Mouse (Mus musculus): ENCODE data around the gene Mief2.
A peak's percentile ranks its signal among the peaks of the same experiment; 100 is the strongest.

Mief2 gene

DNA sequence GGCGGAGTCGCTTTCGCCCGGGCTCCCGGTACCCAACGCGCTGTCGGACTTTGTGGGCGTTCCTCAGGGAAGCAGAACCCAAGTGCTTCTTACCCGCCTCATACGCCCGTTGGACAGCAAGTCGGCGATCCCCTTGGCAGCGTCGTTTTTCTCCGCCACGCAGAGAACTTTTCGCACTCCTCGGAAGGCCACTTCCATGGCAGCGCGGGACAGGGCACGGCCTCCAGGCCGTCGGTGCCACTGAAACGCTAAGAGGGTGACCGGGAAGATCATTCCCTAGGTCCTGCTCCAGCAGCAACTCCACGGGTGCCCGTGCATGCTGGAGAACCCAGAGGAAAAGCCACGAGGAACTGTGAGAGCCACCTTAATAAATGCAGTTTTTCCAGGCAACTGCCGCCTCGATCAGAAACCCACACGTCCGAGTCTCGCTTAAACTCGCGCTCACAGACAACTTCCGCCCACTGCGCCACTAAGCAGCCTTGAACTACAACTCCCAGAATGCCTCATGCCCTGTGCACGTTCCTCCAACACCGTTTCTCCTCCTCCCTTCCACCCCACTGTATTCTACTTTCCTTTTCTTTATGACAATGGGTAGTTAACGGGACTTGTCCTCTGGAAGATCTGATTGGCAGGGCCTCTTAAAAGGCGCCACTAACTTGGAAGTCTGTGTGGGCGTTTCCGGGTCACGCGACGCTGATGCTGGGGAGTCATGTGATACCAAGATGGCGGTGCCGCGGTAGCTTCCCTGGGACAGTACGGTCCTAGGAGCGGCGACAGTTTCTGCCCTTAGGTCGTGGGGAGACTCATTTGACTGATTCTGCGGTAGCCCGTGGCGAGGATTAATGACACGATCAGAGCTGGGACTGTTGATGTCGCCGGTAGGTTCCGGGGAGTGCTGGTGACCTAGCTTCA is 48.9 kb downstream of the Mief2 start, which contains the start of the genes Top3a and Smcr8:
Gene Top3a (minus strand): TSS at position 537 of the 912 bp plus-strand sequence.
Gene Smcr8 (plus strand): TSS at position 696 of the 912 bp plus-strand sequence.
- peak; percentile 88 for DNase-seq (ENCODE audit: low spot score)

DNA sequence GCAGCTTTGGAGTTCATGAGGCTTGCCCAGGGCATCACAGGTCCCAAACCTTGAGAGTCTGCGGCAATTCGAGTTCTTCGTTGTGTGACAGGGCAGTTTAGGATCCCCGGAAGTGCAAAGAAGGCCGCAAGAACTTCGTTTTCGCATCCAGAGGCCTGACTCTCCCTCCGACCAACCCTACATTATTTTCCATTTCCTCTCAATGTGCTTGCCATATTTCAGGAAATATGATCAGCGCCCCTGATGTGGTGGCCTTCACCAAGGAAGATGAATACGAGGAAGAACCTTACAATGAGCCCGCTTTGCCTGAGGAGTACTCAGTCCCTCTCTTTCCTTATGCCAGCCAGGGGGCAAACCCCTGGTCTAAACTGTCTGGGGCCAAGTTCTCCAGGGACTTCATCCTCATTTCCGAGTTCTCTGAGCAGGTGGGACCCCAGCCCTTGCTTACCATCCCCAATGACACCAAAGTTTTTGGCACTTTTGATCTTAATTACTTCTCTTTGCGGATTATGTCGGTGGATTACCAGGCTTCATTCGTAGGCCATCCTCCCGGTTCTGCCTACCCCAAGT is 49.7 kb downstream of the Mief2 start:
- no peak for DNase-seq (ENCODE audit: low spot score)

DNA sequence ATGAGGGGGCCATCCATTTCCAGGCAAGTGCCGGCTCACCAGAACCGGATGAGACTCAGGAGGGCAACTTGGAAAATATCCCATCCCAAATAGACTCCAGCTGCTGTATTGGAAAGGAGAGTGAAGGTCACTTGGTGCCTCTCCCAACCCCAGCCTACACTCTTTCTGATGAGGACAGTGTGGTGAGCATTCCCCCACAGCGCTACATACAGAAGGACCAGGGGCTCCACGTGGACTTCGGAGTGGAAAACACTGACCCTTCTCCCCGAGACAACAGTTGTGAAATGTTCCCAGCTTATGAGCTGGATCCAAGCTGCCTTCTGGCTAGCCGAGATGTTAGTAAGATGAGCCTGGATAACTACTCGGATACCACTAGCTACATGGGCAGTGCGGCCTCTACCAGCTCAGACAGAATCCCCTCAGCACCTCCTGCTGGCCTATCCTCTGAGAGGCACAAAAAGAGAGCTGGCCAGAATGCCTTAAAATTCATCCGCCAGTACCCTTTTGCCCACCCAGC is 51.5 kb downstream of the Mief2 start:
- no peak for DNase-seq (ENCODE audit: low spot score)
